ENCODE assay signal across 8 mouse cellular contexts in the genomic region with DNA sequence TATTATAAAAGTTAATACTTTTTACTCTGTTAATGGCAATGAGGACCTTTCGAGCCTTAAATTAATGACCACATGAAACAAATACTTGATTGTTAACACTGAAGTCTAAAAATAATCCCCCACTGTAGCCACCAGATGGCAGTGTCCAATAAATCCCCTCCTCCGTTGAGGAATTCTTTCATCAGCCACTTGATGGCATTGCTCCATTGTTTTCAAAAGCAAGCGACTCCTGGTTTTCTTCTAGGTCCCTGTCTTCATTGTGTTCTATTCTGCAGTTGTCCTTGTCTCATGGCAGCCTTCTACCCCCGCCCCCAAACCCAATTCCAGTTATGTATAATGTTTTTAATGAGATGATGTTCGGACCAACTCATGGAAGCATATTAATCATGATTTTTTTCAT.
DNase-seq lines count a peak whose midpoint lies in the region; ATAC-seq lines count a peak whose summit lies in the region.

No protein-coding gene starts in this region.

- H3K27me3 ChIP-seq in embryonic facial prominence, embryonic 14.5 days (replicated peaks; ENCODE audit: control insufficient read depth, insufficient read depth, low read length): no peaks in the 10 kb centered on the region

- peak; percentile 52 for DNase-seq in testis, postnatal 10 days (ENCODE audit: low spot score)
- DNase-seq in testis, postnatal 14 days (ENCODE audit: low spot score): no peak
- DNase-seq in adrenal gland, postnatal 36 days: peak; percentile 4 to 49
- peak; percentile 91 for DNase-seq in embryonic facial prominence, embryonic 14.5 days (ENCODE audit: low spot score)
- peak; percentile 19 for DNase-seq in induced T-regulatory cell, adult 2 months (ENCODE audit: low read depth)
- DNase-seq in lung, postnatal 10 days: peak; percentile 74
- peak; percentile 32 for DNase-seq in right cerebral cortex, postnatal 14 days
- DNase-seq in spleen, postnatal 10 days (ENCODE audit: low spot score in 2 of 2): no peak

- 16% methylated on average over 5 of the region's 5 CpGs for WGBS in embryonic facial prominence, embryonic 14.5 days

- H3K4me1 ChIP-seq in embryonic facial prominence, embryonic 14.5 days (ENCODE audit: control insufficient read depth, insufficient read depth, low read length): no peaks in the 10 kb centered on the region

- H3K4me3 ChIP-seq in embryonic facial prominence, embryonic 14.5 days (ENCODE audit: low read depth, low read length): no peak overlapping the region

- no peak overlapping the region for H3K27ac ChIP-seq in embryonic facial prominence, embryonic 14.5 days (replicated peaks; ENCODE audit: low read depth, low read length)

- no peak for ATAC-seq in embryonic facial prominence, embryonic 14.5 days (ENCODE audit: low read depth)

- H3K9ac ChIP-seq in embryonic facial prominence, embryonic 14.5 days (ENCODE audit: low read depth, low read length): no peak overlapping the region

- no peaks in the 10 kb centered on the region for H3K9me3 ChIP-seq in embryonic facial prominence, embryonic 14.5 days (ENCODE audit: control insufficient read depth, low read length)

- H3K4me2 ChIP-seq in embryonic facial prominence, embryonic 14.5 days (ENCODE audit: low read depth, low read length): no peak overlapping the region

- no peaks in the 10 kb centered on the region for H3K36me3 ChIP-seq in embryonic facial prominence, embryonic 14.5 days (ENCODE audit: control insufficient read depth, insufficient read depth, low read length)

Comparison
In these comparisons a context has a peak if more than half of its experiments do, and no peak if none do; other contexts are left out.
1. DNase-seq: peak in testis, postnatal 10 days (single experiment), adrenal gland, postnatal 36 days (2 of 2), embryonic facial prominence, embryonic 14.5 days (single experiment), induced T-regulatory cell, adult 2 months (single experiment), lung, postnatal 10 days (single experiment) and right cerebral cortex, postnatal 14 days (single experiment); none in testis, postnatal 14 days (single experiment) and spleen, postnatal 10 days (0 of 2).